Mouse (Mus musculus) C2C12 (cell line): ENCODE measurements at regions not wholly inside any gene's neighbourhood (a gene's known extent, or its start where the extent isn't known, plus 50 kb on each side); places are given as distances from the start of the nearest gene placed in this dataset.

Source experiments
- CTCF ChIP-seq: IDR thresholded peaks from one replicate; pipeline ENCODE4 v1.5.1; 2011; ENCODE audit not compliant: control insufficient read depth, insufficient read depth, insufficient read length
- MAX ChIP-seq: IDR thresholded peaks from one replicate; pipeline ENCODE4 v1.6.1; 2011; ENCODE audit warnings: mild to moderate bottlenecking, control low read depth
- USF1 ChIP-seq: IDR thresholded peaks from one replicate; pipeline ENCODE4 v1.6.1; 2011; ENCODE audit warnings: low read depth, mild to moderate bottlenecking, control low read depth, moderate library complexity

- TF ChIP-seq USF1 (no peak), CTCF (no peak), MAX (no peak)
Observed at GRCm38 (mm10) chrX:12958873-12959272, 112.4 kb upstream of the Usp9x start.
